28 mouse cellular contexts compared by ENCODE assay signal in the genomic region with DNA sequence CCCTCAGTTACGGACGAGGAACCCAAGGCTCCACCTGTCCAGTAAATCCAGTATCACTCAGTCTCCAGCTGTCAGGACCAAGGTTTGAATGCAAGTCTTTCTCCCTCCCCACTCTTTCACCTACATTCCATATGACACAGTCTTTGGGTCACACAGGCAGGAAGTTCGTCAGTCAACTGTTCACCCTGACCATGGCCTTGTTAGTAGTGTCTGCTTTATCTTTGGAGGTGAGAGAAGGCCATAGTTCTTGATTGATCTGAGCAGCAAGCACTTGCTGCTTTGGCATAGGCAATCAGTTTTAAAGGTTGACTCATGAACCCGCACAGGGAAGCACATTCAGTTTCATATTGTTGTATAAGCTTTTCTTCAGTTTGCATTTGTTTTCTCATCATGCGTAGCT.
DNase-seq lines count a peak whose midpoint lies in the region; ATAC-seq and TF ChIP-seq lines count a peak whose summit lies in the region.
"Had no signal": no experiment of that assay in that cellular context is flagged by ENCODE, and none has a peak within 500 bp of the region (broad histone marks: within the 10 kb centered on the region; RNA-seq: fewer than 3 reads in every experiment).

No protein-coding gene starts in this region.

- ATAC-seq in hindbrain, postnatal 0 days: no peak
- no peak for ATAC-seq in liver, embryonic 12.5 days

- no peak overlapping the region for H3K9ac ChIP-seq in hindbrain, postnatal 0 days (replicated peaks; ENCODE audit: low read length)
- peak overlapping the region; percentile 15 for H3K9ac ChIP-seq in liver, adult 2 months (ENCODE audit: low read depth, low read length)
- no peak overlapping the region for H3K9ac ChIP-seq in liver, embryonic 12.5 days
- H3K9ac ChIP-seq: embryonic facial prominence, embryonic 13.5 days; forebrain, postnatal 0 days; hindbrain, embryonic 13.5 days; limb, embryonic 12.5 days; liver, embryonic 13.5 days; neural tube, embryonic 12.5 days had no signal

- no peak overlapping the region for H3K4me3 ChIP-seq in hindbrain, postnatal 0 days (ENCODE audit: low read length)
- no peak overlapping the region for H3K4me3 ChIP-seq in hindbrain, embryonic 10.5 days
- no peak overlapping the region for H3K4me3 ChIP-seq in liver, adult 2 months (ENCODE audit: insufficient read depth, low read depth, low read length)
- H3K4me3 ChIP-seq in liver, embryonic 12.5 days: no peak overlapping the region
- no peak overlapping the region for H3K4me3 ChIP-seq in cortical plate, adult 2 months (ENCODE audit: insufficient read depth, low read length)
- no peak overlapping the region for H3K4me3 ChIP-seq in small intestine, adult 2 months (ENCODE audit: low read depth, low read length)
- H3K4me3 ChIP-seq: embryonic facial prominence, embryonic 13.5 days; forebrain, embryonic 10.5 days; hindbrain, embryonic 13.5 days; limb, embryonic 12.5 days; liver, embryonic 13.5 days; myocyte; neural tube, embryonic 12.5 days had no signal

- no peaks in the 10 kb centered on the region for H3K9me3 ChIP-seq in hindbrain, postnatal 0 days (ENCODE audit: low read length)
- H3K9me3 ChIP-seq in hindbrain, embryonic 10.5 days: no peaks in the 10 kb centered on the region
- H3K9me3 ChIP-seq in liver, embryonic 12.5 days (replicated peaks): no peaks in the 10 kb centered on the region
- H3K9me3 ChIP-seq: embryonic facial prominence, embryonic 13.5 days; forebrain, embryonic 10.5 days; G1E; hindbrain, embryonic 13.5 days; limb, embryonic 12.5 days; liver, embryonic 13.5 days; neural tube, embryonic 12.5 days had no signal

- H3K36me3 ChIP-seq in hindbrain, postnatal 0 days (ENCODE audit: insufficient read depth, low read length): no peaks in the 10 kb centered on the region
- no peaks in the 10 kb centered on the region for H3K36me3 ChIP-seq in hindbrain, embryonic 10.5 days
- no peaks in the 10 kb centered on the region for H3K36me3 ChIP-seq in liver, adult 2 months (ENCODE audit: control insufficient read depth, insufficient read depth, low read length)
- H3K36me3 ChIP-seq in liver, embryonic 12.5 days: 0 out of 2 replicates have a peak, but pooled peaks cover 5% of the 10 kb centered on the region
- no peaks in the 10 kb centered on the region for H3K36me3 ChIP-seq in small intestine, adult 2 months (ENCODE audit: control insufficient read depth, insufficient read depth, low read length)
- H3K36me3 ChIP-seq: embryonic facial prominence, embryonic 13.5 days; hindbrain, embryonic 13.5 days; limb, embryonic 12.5 days; liver, embryonic 13.5 days; neural tube, embryonic 12.5 days had no signal

- TF ChIP-seq POLR2A in liver, adult 2 months (IDR thresholded peaks at IDR 0.05; ENCODE audit: extremely low read depth, insufficient read depth, low read length): no peak
- TF ChIP-seq POLR2A in cortical plate, adult 2 months (IDR thresholded peaks at IDR 0.05; ENCODE audit: extremely low read depth, insufficient read depth, low read length): no peak
- no peak for TF ChIP-seq POLR2A in small intestine, adult 2 months (IDR thresholded peaks at IDR 0.05; ENCODE audit: low read depth, low read length)

- H3K79me2 ChIP-seq in liver, adult 2 months (ENCODE audit: control insufficient read depth, insufficient read depth, low read length): no peaks in the 10 kb centered on the region; the same call in 1 of the 2 replicates

- no peaks in the 10 kb centered on the region for H3K27me3 ChIP-seq in hindbrain, postnatal 0 days (ENCODE audit: insufficient read depth, low read length)
- H3K27me3 ChIP-seq in hindbrain, embryonic 10.5 days (ENCODE audit: insufficient read depth, poor library complexity, severe bottlenecking): no peaks in the 10 kb centered on the region
- H3K27me3 ChIP-seq in liver, adult 2 months (ENCODE audit: control insufficient read depth, insufficient read depth, low read length): no peaks in the 10 kb centered on the region
- H3K27me3 ChIP-seq in liver, embryonic 12.5 days (replicated peaks): no peaks in the 10 kb centered on the region
- no peaks in the 10 kb centered on the region for H3K27me3 ChIP-seq in small intestine, adult 2 months (ENCODE audit: control insufficient read depth, insufficient read depth, low read length)
- H3K27me3 ChIP-seq: embryonic facial prominence, embryonic 13.5 days; hindbrain, embryonic 13.5 days; limb, embryonic 12.5 days; liver, embryonic 13.5 days; neural tube, embryonic 12.5 days had no signal

- TF ChIP-seq CTCF in hindbrain, postnatal 0 days (IDR thresholded peaks at IDR 0.05; ENCODE audit: low read depth): no peak
- TF ChIP-seq CTCF in liver, adult 2 months (IDR thresholded peaks at IDR 0.05; ENCODE audit: low read depth, low read length): no peak
- no peak for TF ChIP-seq CTCF in cortical plate, adult 2 months (IDR thresholded peaks at IDR 0.05; ENCODE audit: extremely low read depth, insufficient read depth, low read length)
- no peak for TF ChIP-seq CTCF in small intestine, adult 2 months (IDR thresholded peaks at IDR 0.05; ENCODE audit: extremely low read depth, insufficient read length, insufficient replicate concordance, low read depth, low read length)

- no peak overlapping the region for H3K4me2 ChIP-seq in hindbrain, postnatal 0 days (ENCODE audit: low read depth, low read length)
- H3K4me2 ChIP-seq in liver, embryonic 12.5 days: no peak overlapping the region
- H3K4me2 ChIP-seq: embryonic facial prominence, embryonic 13.5 days; heart, embryonic 11.5 days; hindbrain, embryonic 13.5 days; limb, embryonic 12.5 days; liver, embryonic 13.5 days; neural tube, embryonic 12.5 days had no signal

- WGBS in hindbrain, postnatal 0 days: 84% methylated on average over 5 of the region's 5 CpGs
- WGBS in hindbrain, embryonic 10.5 days: 88% methylated on average over 5 of the region's 5 CpGs
- 33% methylated on average over 5 of the region's 5 CpGs for WGBS in liver, adult 2 months
- 65% methylated on average over 5 of the region's 5 CpGs for WGBS in liver, embryonic 12.5 days (ENCODE audit: insufficient replicate concordance)
- WGBS in small intestine, adult 2 months: 47% methylated on average over 5 of the region's 5 CpGs

- no peak for DNase-seq in hindbrain, postnatal 0 days (ENCODE audit: low spot score)
- no peak for DNase-seq in hindbrain, embryonic 10.5 days (ENCODE audit: low spot score)
- peak; percentile 96 for DNase-seq in liver, adult 2 months (ENCODE audit: extremely low read depth, low read depth, low spot score)
- DNase-seq: adrenal gland, postnatal 14 days; cerebellum, adult 11 months; gastrocnemius, postnatal 10 days; heart, postnatal 36 days; kidney, adult 8-10 months; kidney, postnatal 4 days; liver, embryonic 13.5 days; lung, adult 2 months; lung, postnatal 10 days; right cerebral cortex, postnatal 4 days; thymus, adult 2 months; thymus, postnatal 36 days had no signal

- peaks cover 16% of the 10 kb centered on the region for H3K4me1 ChIP-seq in hindbrain, postnatal 0 days (ENCODE audit: insufficient read depth, low read length)
- H3K4me1 ChIP-seq in hindbrain, embryonic 10.5 days (replicated peaks): peaks cover 51% of the 10 kb centered on the region
- peaks cover 46% of the 10 kb centered on the region for H3K4me1 ChIP-seq in liver, adult 2 months (ENCODE audit: control insufficient read depth, insufficient read depth, low read length)
- H3K4me1 ChIP-seq in liver, embryonic 12.5 days: peaks cover 19% of the 10 kb centered on the region
- H3K4me1 ChIP-seq in cortical plate, adult 2 months (ENCODE audit: control insufficient read depth, insufficient read depth, low read length): peaks cover 12% of the 10 kb centered on the region
- peaks cover 40% of the 10 kb centered on the region for H3K4me1 ChIP-seq in small intestine, adult 2 months (ENCODE audit: control insufficient read depth, insufficient read depth, insufficient read length, low read length)

- 0 out of 2 replicates have a peak overlapping the region, but pooled peaks have one; percentile 26 for H3K27ac ChIP-seq in hindbrain, postnatal 0 days
- no peak overlapping the region for H3K27ac ChIP-seq in hindbrain, embryonic 10.5 days
- H3K27ac ChIP-seq in liver, adult 2 months (replicated peaks; ENCODE audit: insufficient read depth, low read depth, low read length): peak overlapping the region; percentile 98
- no peak overlapping the region for H3K27ac ChIP-seq in liver, embryonic 12.5 days
- H3K27ac ChIP-seq in cortical plate, adult 2 months (ENCODE audit: insufficient read depth, low read length): peak overlapping the region; percentile 15; the same call in 1 of the 2 replicates
- H3K27ac ChIP-seq in small intestine, adult 2 months (ENCODE audit: insufficient read depth, low read depth, low read length): peak overlapping the region; percentile 80
- H3K27ac ChIP-seq: embryonic facial prominence, embryonic 13.5 days; forebrain, embryonic 10.5 days; hindbrain, embryonic 13.5 days; limb, embryonic 12.5 days; liver, embryonic 13.5 days; macrophage; neural tube, embryonic 12.5 days had no signal

Comparison
In these comparisons a context has a peak if more than half of its experiments do, and no peak if none do; other contexts are left out.
1. H3K27ac ChIP-seq: peak in hindbrain, postnatal 0 days (single experiment), liver, adult 2 months (single experiment), cortical plate, adult 2 months (single experiment) and small intestine, adult 2 months (single experiment); none in hindbrain, embryonic 10.5 days (single experiment) and liver, embryonic 12.5 days (single experiment).